Mouse (Mus musculus) thymus, postnatal 10 days (tissue): ENCODE results near the gene Cdhr3.
"Not testable (repeated sequence)": the region's sequence is repeated elsewhere in the genome, so short reads cannot be mapped to it uniquely, and the experiment has no call there.

ENCODE experiments used
- DNase-seq, 2 experiments: peaks; one replicate each; pipeline ENCODE4 v3.0.0; 2021; ENCODE audit warnings: low spot score in 2 of 2

The Cdhr3 gene

DNA sequence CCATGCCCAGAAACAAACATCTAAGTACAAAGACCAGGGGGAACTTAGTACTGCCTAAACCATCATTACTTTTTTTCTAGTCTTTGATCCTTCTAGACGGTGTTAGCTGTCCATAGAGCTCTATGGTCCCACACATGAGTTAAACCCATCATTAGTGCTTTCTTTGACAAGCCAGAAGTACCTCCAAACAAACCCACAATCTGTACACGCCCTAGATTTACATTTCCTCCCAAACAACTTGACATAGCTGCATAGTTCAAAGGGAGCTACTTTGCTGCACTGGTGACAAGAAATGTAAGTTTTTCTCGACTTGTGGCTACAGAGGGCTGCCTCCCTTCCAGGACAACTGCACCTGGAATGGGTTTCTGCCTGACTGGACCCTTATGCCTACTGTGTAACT is 16.4 kb downstream of the Cdhr3 start:
- no peak for DNase-seq

DNA sequence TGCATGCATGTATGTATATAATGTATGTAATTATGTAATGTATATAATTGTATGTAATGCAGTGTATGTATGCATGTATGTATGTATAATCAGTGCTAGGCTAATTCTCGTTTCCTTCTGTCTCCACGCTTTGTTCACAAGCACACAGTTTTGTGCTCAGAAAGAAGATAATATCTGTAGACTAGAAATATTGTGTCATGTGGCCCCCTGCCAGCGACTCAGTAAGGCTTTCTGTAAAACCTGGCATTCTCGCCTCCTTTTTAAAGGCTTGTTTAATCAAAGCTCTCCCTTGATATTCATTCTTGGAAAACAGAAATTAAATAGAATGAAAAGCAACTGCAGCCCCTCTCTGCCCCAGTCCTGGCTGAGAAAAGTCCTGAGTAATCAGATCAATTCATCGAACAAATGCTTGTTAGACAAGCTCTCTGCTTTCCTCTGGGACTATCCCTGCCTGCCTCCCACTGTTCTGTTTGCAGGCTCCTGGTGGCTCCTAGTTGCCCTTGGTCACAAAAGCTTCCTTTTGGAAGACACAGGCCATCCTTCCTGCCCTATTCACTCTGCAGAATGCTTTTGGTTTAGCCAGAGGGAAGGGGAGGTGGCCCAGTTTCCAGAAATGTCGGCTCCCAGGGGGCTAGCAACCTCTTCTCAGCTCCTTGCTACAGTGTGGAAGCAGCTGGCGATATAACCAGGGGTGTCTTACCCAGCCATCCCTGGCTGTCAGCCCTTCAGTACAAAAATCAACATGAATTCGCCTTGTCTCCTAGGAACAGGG is 20.6 kb downstream of the Cdhr3 start:
- no peak for DNase-seq

DNA sequence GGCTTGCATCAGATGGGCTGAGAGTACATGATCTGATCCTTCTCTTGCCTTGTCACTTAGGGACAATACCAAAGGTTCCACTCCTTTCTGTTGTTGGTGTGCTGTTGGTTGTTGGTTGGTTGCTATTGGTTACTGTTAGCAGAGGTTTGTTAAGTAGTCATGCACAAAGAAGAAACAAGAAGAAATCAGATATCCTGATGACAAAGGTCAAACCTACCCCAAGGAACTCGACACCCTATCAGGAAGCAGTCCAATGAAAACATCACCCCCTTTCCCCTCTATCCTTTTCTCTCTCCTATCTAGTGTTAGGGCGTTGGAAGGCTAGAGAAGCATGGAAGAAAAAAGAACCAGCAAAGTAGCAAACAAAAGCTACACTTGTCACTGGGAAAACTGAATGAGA is 23.7 kb downstream of the Cdhr3 start:
- DNase-seq: no peak

DNA sequence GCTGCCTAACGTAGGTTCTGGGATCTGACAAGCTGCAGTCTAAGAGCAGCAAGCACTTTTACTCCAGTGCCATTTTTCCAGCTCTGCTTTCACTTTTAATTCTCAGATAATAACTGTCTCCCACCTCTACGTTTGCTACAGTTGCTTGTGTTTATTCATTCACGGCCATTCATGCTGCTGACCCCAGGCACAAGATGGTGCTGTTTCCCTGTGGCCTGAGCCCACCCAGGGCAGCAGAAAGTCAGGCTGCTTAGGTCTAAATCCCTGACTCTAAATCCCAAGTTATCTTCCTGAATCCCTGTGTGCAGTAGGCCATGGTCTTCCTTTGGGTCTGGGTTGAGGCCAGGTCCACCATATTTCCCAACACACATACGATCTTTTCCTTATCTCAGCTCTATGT is 26.3 kb downstream of the Cdhr3 start:
- no peak for DNase-seq

DNA sequence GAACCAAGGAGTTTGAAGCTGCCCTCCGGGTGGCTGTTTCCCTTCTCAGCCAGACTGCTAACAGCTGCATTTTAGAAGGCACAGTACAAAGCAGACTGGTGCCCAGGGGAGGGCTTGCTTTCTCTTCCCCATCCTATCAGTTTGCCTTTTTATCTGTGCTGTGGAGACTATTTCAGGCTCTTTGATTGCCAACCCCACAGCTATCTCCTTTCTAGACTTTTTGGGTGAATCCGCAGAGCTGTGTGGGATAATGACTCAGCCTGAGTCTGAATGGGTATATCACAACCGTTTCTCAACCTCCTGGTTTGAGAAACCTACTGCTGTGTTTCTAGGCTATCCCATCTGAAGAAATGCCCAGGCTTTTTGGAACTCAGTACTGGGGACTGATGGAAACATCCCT is 27.5 kb downstream of the Cdhr3 start:
- no peak for DNase-seq

DNA sequence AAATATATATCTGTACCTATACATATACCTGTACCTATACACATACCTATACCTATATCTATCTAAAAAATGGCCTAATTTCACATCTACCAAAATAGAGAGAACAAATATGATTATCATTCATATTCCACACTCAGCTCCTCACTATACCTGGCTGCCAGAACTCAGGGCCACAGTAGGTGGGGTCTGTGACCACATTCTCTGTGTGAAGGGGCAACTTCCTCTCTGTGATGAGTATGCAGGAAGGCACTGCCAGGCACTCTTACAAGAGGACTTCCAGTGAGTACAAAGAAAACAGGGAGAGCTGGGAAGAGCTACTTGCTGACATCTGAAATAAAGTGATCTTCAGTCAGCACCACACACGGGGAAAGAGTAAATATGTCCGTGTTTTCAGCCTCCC is 28.4 kb downstream of the Cdhr3 start:
- no peak for DNase-seq

DNA sequence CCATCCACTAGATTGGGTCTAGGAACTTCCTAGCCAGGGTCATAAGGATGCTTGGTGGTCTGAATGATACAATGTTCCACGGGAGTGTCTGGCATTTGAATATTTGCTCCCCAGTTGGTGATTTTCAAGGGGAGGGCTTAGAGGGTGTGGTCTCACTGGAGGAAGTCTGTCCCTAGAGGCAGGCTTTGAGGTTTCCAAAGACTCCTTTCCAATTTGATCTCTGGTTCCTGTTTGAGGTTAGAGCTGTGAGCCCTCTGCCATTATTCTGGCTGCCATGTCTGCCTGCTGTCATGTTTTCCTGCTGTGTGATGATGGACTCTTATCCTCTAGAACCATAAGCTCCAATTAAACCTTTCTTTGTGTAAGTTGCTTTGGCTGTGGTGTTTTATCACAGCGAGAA is 29.4 kb downstream of the Cdhr3 start:
- no peak for DNase-seq

DNA sequence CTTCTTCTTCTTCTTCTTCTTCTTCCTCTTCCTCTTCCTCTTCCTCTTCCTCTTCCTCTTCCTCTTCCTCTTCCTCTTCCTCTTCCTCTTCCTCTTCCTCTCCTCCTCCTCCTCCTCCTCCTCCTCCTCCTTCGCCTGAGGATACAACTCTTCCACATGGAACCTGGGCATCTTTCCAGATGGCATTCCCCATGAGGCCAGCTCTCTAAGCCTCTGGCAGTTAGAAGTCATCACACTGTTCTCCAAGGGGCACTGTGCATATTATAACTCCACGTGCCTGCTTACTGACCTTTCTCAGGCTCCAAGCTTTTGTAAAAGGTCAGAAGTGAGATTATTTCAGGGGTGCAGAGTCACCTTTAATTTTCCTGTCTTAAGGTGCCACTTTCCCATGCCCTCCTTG is 30.3 kb downstream of the Cdhr3 start:
- not testable (repeated sequence) for DNase-seq

DNA sequence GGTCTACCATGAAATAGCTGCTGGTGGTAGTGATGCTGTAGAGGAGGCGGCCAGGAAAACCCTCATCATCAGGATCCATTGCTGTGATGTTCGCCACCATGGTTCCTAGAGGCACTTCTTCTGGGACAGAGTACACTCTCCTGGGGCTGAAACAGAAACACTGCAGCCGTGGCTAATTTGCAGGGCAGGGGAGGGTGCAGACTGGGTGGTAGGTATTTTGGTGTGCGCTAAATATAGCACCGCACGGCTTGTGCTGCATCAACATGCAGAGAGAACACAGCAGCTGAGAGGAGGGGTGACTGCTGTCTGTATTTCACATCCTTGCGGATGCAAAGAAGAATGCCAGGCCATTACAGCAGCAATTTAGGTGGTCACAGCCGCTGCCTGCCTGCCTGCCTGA is 31.0 kb downstream of the Cdhr3 start:
- DNase-seq: no peak

DNA sequence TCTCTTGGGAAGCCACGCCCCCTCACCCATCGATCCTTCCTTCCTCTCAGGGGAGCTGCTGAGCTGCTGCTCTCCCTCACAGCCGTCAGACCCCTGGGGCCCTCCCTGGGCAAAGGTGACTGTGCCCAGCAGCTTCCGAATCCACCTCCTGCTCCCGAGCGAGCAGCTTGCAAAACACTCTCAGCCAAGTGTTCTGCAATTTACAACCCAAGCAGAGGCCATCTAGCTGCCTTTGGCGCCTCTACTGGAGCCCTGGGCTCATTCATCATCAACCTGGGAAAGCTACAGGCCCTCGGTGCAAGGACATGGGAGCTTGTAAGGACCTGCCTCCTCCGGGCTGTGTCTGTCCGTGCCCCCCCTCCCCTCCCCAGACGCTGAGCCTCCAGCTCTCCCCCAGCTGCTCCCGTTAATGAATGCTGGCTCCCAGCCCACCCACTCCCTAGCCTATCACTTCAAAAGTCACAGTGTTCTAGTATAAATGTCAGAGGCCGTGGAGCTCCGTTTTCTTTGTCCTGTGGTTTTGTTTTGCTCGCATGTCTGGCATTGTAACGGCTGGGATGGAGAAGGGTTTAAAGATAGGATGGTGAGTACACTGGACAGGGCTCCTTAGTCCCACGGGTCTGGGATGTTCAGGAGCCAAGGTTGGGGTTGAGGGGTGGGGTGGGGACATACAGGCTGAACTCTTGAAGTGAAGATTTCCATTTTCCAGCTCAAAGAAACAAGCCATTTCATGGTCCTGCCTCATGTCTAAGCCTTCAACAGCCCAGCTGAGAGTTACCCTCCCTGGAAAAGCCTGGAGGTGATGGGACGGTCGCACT is 35.2 kb downstream of the Cdhr3 start:
- no peak for DNase-seq

DNA sequence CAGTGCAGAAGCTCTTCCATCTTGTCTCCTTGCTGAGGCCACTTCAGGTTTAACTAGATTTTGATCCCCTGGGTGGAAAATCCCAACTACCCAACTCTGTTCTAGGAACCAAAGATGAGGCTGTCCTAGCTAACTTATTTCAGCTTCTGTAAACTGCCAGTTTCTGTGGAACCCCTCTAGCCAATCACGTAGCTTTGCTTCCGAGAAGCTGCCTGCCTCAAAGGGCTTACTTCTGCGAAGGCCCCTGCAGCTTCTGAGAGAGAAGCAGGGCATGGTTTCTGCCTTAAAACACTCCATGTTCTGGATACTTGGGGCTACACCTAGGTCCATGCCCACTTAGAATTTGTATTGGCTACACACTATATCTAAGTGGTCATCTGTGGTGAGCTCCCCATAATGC is 36.1 kb downstream of the Cdhr3 start:
- no peak for DNase-seq

DNA sequence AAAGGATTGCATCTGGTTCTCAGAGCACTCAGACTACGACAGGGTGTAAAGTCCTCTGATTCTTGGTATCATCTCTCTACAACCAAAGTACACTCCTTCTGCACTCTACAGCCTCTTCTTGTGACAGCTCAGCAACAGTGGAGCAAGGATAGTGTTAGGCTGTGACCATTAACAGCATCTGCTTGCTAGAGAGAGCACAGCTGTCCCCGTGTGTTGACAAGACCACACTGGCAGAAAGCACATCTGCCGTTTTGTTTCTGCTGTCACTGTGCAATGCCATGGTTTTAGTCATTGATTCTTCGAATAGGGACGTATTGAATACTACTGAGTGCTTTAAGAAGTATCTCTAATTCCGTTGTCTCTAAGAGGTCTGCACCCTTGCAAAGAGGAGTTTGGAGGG is 36.6 kb downstream of the Cdhr3 start:
- DNase-seq: no peak

DNA sequence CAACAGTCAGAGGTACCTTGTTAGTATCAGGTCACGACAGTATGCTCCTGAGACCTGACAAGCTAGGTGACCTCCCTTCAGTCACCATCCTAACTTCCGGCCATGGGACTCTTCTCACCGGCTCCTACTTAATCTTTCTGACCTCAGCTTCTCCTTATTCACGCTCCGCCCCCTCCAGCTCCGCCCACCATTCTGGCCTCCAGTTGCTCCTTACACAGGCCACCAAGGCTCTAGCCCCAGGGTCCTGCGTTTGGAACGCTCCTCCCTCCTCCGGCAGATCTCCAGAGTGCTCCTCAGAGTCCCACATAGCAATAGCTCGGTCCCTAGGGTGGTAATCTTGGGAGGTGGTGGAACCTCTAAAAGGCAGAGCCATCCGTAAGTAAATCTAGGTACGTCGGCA is 38.9 kb downstream of the Cdhr3 start:
- no peak for DNase-seq

DNA sequence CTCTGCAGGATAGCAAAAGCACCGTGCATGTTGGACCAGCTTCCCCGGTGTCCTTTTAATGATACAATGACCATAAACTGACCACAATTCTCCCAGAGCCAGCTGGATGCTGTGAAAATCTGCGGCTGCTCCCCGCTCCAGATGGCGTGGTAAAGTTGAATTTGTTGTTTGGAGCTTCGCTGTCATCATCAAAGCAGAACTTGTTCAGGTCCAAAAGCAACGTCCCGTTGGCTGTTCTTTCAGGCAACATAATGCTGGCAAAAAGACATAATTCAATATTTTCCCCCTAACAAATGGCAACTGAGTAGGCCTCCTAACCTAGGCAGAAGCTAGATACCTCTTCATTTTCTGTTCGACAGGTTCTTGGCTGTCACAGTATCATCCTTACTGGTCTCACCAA is 39.4 kb downstream of the Cdhr3 start:
- no peak for DNase-seq

DNA sequence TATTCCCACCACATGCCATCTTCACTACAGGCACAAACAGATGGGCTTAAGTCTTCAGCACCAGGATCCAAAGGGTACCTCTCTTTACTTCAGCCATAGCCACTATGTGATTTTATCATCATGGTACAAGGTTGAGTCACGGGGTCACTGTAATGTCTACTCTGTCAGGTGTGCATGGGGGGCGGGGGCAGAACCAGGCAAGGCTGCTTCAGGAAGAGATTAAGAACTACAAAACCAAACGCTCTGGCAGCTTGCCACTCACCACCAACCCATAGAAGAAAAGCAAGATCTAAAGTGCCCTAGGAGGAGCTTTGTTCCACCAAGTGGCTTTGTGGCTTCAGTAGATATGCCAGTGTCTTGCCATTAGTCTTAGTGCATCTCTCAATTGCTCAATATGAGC is 44.3 kb downstream of the Cdhr3 start:
- DNase-seq: no peak

DNA sequence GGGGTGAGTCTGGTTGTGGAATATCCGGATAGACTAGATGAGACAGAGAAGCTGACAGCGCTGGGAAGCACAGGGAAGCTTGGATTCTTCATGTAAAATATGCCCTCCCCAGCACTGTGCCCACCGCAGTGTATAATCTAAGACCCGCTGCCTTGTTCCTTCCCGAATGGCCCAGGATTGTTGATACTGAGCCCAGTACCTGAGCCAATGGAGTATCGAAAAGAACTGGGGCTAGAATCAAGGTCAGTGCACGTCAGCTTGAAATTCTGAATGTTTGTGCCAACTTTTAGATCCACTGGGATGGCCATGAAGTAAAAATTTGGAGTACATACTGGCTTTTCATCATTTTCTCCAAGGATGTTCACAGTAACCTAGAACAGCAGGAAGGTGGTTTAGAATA is 46.2 kb downstream of the Cdhr3 start:
- DNase-seq: no peak

DNA sequence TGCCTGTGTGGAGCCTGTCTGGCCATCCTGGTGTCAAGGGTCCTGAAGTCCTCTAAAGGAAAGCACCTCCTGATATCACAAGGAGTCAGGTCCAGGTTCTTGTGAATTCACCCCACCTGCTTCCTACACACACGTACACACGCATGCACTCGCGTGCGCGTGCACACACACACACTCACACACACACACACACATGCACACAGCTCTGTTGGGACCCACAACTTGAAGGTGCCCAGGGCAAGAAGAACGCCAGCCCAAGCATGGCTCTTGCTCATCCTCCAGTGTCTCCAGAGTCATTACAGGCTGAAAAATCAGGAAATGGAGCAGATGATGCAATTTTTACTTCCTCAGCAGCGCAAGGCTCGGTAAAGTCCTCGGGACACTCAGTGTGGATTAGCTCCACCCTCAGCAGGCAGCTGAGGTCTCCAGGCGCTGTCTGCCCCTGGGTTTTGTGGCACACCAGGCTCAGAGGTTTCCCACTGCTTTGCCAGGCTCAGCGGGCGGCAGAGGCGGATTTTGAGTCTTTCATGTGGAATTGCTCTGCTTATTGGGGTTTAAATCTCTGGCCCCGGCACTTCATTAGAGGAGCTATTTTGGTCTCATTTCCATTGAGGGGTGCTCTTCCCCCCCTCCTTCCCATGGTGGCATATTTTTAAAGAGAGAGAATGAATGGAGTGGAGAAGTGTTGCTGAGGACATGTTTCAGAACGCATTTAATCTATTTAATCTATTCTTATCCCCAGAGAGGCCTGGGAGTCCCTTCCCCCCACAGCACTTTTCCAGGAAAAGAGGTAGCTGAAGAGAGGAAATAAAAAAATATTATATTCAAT is 46.9 kb downstream of the Cdhr3 start:
- DNase-seq: no peak

DNA sequence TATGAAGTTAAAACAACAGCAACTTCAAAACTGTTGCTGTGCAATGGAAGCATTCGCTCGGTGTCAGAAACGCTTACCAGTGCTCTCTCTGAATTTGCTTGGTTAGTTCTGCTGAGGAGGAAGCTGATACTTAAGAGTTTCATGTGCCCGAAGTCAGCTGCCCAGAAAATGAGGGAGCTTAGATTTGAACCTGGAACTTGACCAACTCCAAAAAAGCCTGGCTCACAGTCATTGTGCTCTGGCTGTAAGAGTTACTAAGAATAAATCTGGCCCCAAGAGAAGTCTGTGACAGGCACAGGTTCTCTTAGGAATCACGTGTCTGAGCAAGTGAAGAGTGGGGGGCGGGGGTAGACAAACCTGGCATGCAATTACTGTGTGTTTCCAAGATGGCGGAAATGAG is 51.2 kb downstream of the Cdhr3 start:
- DNase-seq: no peak

DNA sequence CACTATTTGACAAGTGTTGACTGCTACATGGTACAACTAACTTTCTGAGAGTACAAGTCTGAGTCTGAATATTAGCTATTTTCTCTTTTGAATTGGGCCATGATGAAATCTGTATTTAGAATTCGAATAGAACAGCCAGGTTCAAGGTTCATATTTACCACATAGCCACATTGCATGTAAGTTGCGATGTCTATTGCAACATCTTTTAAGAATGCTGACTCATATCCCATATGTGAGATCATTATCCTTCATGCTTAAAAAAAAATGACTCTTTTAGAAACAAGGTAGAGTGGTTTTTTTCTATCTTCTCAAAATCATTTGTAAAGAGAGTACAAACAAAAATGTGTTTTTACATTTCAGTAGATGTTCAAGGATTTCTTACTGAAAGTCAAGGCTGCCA is 51.9 kb downstream of the Cdhr3 start:
- no peak for DNase-seq

DNA sequence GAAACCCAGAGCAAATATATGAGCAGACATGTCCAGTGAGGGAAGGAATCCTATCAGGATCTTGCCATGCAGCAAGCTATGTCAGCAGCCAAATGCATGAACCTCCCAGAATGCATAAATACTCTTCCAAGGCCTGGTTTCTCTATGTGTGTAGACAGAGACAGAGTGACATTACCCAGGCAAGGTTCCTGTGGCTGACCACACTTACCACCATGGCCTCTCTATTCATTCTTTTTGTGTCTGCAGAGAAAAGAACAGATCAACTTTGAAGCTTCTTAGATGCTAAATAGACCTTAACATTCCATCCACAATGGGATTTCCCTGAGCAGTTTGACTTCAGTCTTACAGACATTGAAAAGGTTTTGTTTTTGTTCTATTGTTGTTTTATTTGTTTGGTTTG is 54.0 kb downstream of the Cdhr3 start:
- no peak for DNase-seq

DNA sequence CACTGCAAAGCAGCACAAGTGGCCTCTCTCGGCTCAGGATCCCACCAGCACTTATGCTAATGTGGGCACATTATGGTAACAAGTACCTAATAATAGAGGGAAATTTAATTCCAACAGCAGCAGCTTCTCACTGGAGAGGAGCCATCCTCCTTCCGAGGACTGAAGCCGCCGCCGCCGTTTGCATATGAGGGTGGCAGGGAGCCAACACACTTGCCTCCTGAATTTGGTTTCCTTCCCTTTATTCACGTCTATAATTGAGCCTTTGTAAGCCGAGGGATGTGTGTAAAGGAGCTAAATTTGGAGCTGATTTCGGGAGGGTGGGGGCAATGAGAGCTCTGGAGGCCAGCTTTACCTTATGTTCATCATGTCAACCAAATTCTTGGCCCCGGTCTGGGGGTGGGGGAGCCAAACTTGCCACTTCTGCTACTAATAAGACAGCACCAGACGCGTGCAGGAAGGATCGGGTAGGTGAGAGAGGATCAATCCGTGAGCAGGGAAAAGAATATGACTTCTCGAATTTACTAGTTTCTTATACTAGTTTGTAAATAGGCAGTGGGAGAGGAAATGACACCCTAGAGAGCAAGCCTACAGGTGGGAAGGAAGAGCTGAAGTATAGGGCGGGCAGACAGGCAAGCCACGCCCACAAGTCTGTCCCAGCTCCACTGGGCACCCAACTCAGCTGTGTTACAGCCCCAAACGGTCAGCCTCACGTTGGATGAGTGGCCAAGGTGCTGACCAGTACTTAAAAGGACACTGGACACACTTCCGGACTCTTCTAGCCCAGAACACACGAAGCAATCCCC is 56.8 kb downstream of the Cdhr3 start:
- DNase-seq: no peak
